Mouse (Mus musculus): ENCODE results near the gene Tet1. TPM values are rescaled to one million over a fixed set of nuclear protein-coding genes. Genes with fewer than 3 reads are reported as not detected.
"Not testable (repeated sequence)": the region's sequence is repeated elsewhere in the genome, so short reads cannot be mapped to it uniquely, and the experiment has no call there.

Gene Tet1
- 0.48 TPM for polyA plus RNA-seq (2012; fragmentation: generic; extraction: Trizol)

GRCm38 (mm10) chr10:62908896-62909295 lies at the start of gene Tet1:
Gene Tet1, minus strand, starts transcription at chr10:62908996.
- H3ac ChIP-seq (ENCODE audit: control insufficient read depth, insufficient read length); H3K79me2 ChIP-seq (ENCODE audit: control insufficient read depth, insufficient read depth); H3K4me2 ChIP-seq (ENCODE audit: low read depth); H3K27me3 ChIP-seq (ENCODE audit: control insufficient read depth, insufficient read depth, insufficient read length); H3K36me3 ChIP-seq (ENCODE audit: control insufficient read depth, insufficient read depth); H3K4me3 ChIP-seq: not testable (repeated sequence)

- Histone ChIP-seq H3K36me3 (ENCODE audit: control insufficient read depth, insufficient read depth) (no peaks in the 10 kb centered on the region), H3K79me2 (ENCODE audit: control insufficient read depth, insufficient read depth) (no peaks in the 10 kb centered on the region), H3K4me3 (no peak overlapping the region), H3K27me3 (ENCODE audit: control insufficient read depth, insufficient read depth, insufficient read length) (no peaks in the 10 kb centered on the region), H3ac (ENCODE audit: control insufficient read depth, insufficient read length) (no peak overlapping the region), H3K4me2 (ENCODE audit: low read depth) (no peak overlapping the region)
- no peak for TF ChIP-seq USF1 (IDR thresholded peaks at IDR 0.05; ENCODE audit: low read depth)
- TF ChIP-seq MYOD1 (IDR thresholded peaks at IDR 0.05; ENCODE audit: control insufficient read depth in 1 of 3, insufficient read length in 2 of 3, low read depth in 2 of 3): no peak
- TF ChIP-seq SRF (IDR thresholded peaks at IDR 0.05; ENCODE audit: control insufficient read depth, insufficient read length, low read depth): no peak
- TF ChIP-seq POLR2A (IDR thresholded peaks at IDR 0.05; ENCODE audit: insufficient read length, low read depth): no peak
- no peak for TF ChIP-seq TCF12 (IDR thresholded peaks at IDR 0.05; ENCODE audit: insufficient read depth, poor library complexity, severe bottlenecking)
- TF ChIP-seq E2F4 (IDR thresholded peaks at IDR 0.05; ENCODE audit: insufficient read depth): no peak
- no peak for TF ChIP-seq TCF3 (IDR thresholded peaks at IDR 0.05; ENCODE audit: insufficient read length, low read depth)
- no peak for TF ChIP-seq MYOG (IDR thresholded peaks at IDR 0.05; ENCODE audit: control insufficient read depth in 1 of 3, insufficient read depth in 1 of 3, insufficient read length in 2 of 3, low read depth in 2 of 3)
- no peak for TF ChIP-seq REST (IDR thresholded peaks at IDR 0.05; ENCODE audit: insufficient read depth, insufficient read length)
- TF ChIP-seq POLR2AphosphoS2 (IDR thresholded peaks at IDR 0.05; ENCODE audit: insufficient read length, low read depth): no peak
- no peak for TF ChIP-seq MAX (IDR thresholded peaks at IDR 0.05; ENCODE audit: low read depth)
- no peak for TF ChIP-seq CEBPB (IDR thresholded peaks at IDR 0.05; ENCODE audit: insufficient read depth, poor library complexity, severe bottlenecking)
These were observed 39.8 kb upstream of the Tet1 start for GRCm38 (mm10) chr10:62948551-62948950.

- no peaks in the 10 kb centered on the region for H3K36me3 ChIP-seq (ENCODE audit: control insufficient read depth, insufficient read depth)
- no peaks in the 10 kb centered on the region for H3K79me2 ChIP-seq (ENCODE audit: control insufficient read depth, insufficient read depth)
- H3K27me3 ChIP-seq (ENCODE audit: control insufficient read depth, insufficient read depth, insufficient read length): no peaks in the 10 kb centered on the region
- peak within 1 kb of the TSS; percentile 81 for H3ac ChIP-seq (ENCODE audit: control insufficient read depth, insufficient read length)
- H3K4me2 ChIP-seq (ENCODE audit: low read depth): peak within 1 kb of the TSS; percentile 81
- TF ChIP-seq MYOD1 (IDR thresholded peaks at IDR 0.05; ENCODE audit: control insufficient read depth in 1 of 3, insufficient read length in 2 of 3, low read depth in 2 of 3) (no peak), SRF (IDR thresholded peaks at IDR 0.05; ENCODE audit: control insufficient read depth, insufficient read length, low read depth) (no peak), REST (IDR thresholded peaks at IDR 0.05; ENCODE audit: insufficient read depth, insufficient read length) (no peak), E2F4 (IDR thresholded peaks at IDR 0.05; ENCODE audit: insufficient read depth) (peak; percentile 65), POLR2AphosphoS2 (IDR thresholded peaks at IDR 0.05; ENCODE audit: insufficient read length, low read depth) (peak; percentile 55), POLR2A (IDR thresholded peaks at IDR 0.05; ENCODE audit: insufficient read length, low read depth) (peak; percentile 49), MAX (IDR thresholded peaks at IDR 0.05; ENCODE audit: low read depth) (no peak)
- H3K4me3 ChIP-seq: peak within 1 kb of the TSS; percentile 39
These were observed 38.1 kb upstream of the Tet1 start, which contains the start of gene Dna2 for GRCm38 (mm10) chr10:62946738-62947471. Gene Dna2, plus strand, starts transcription at chr10:62947026.

GRCm38 (mm10) chr10:62944975-62945580 lies 36.3 kb upstream of the Tet1 start:
- Histone ChIP-seq H3K4me3 (no peak overlapping the region), H3K79me2 (ENCODE audit: control insufficient read depth, insufficient read depth) (no peaks in the 10 kb centered on the region), H3K27me3 (ENCODE audit: control insufficient read depth, insufficient read depth, insufficient read length) (no peaks in the 10 kb centered on the region), H3K4me2 (ENCODE audit: low read depth) (no peak overlapping the region), H3K36me3 (ENCODE audit: control insufficient read depth, insufficient read depth) (no peaks in the 10 kb centered on the region), H3ac (ENCODE audit: control insufficient read depth, insufficient read length) (no peak overlapping the region)
- TF ChIP-seq TCF12 (IDR thresholded peaks at IDR 0.05; ENCODE audit: insufficient read depth, poor library complexity, severe bottlenecking): no peak
- no peak for TF ChIP-seq POLR2A (IDR thresholded peaks at IDR 0.05; ENCODE audit: insufficient read length, low read depth)
- TF ChIP-seq E2F4 (IDR thresholded peaks at IDR 0.05; ENCODE audit: insufficient read depth): no peak
- TF ChIP-seq TCF3 (IDR thresholded peaks at IDR 0.05; ENCODE audit: insufficient read length, low read depth): no peak

- Histone ChIP-seq H3ac (ENCODE audit: control insufficient read depth, insufficient read length) (no peak overlapping the region), H3K4me3 (no peak overlapping the region), H3K27me3 (ENCODE audit: control insufficient read depth, insufficient read depth, insufficient read length) (no peaks in the 10 kb centered on the region), H3K4me2 (ENCODE audit: low read depth) (no peak overlapping the region), H3K79me2 (ENCODE audit: control insufficient read depth, insufficient read depth) (no peaks in the 10 kb centered on the region), H3K36me3 (ENCODE audit: control insufficient read depth, insufficient read depth) (peaks cover 26% of the 10 kb centered on the region)
- TF ChIP-seq E2F4 (IDR thresholded peaks at IDR 0.05; ENCODE audit: insufficient read depth) (no peak), TCF12 (IDR thresholded peaks at IDR 0.05; ENCODE audit: insufficient read depth, poor library complexity, severe bottlenecking) (no peak), MYOG (IDR thresholded peaks at IDR 0.05; ENCODE audit: control insufficient read depth in 1 of 3, insufficient read depth in 1 of 3, insufficient read length in 2 of 3, low read depth in 2 of 3) (no peak), POLR2AphosphoS2 (IDR thresholded peaks at IDR 0.05; ENCODE audit: insufficient read length, low read depth) (no peak)
These were observed 23.6 kb upstream of the Tet1 start for GRCm38 (mm10) chr10:62932381-62932780.
